Comparison of ENCODE assay signal across 8 mouse cellular contexts in genomic region chr10:128888941-128889827, GRCm38 (mm10). TPM values are rescaled to one million over a fixed set of nuclear protein-coding genes. Genes with fewer than 3 reads are reported as not detected.
DNase-seq lines count a peak whose midpoint lies in the region; ATAC-seq and TF ChIP-seq lines count a peak whose summit lies in the region.

No protein-coding gene starts in this region.

- intact Hi-C loops in heart, postnatal 10 days (cut with DNase I) = no loop called here

- H3K27ac ChIP-seq in MEL (ENCODE audit: control insufficient read depth, low read depth, low read length) = no peak overlapping the region

- TF ChIP-seq EP300 in MEL (IDR thresholded peaks at IDR 0.05; ENCODE audit: low read depth in 1 of 2, low read length in 2 of 2) = no peak

- no peak for DNase-seq in MEL (ENCODE audit: low read depth, low spot score)
- DNase-seq in heart, postnatal 10 days = peak; percentile 20 to 28
- no peak for DNase-seq in left cerebral cortex, adult 8-10 months (ENCODE audit: low spot score in 2 of 2)
- DNase-seq in left cerebral cortex, adult 9 months (ENCODE audit: low spot score in 2 of 2) = no peak
- DNase-seq in layer of hippocampus, adult 18-20 months (ENCODE audit: low spot score in 2 of 2) = no peak
- no peak for DNase-seq in lung, postnatal 14 days

- ATAC-seq in megakaryocyte, adult 5-6 weeks (ENCODE audit: poor library complexity, severe bottlenecking) = peak; percentile 29; the same call in 1 of the 2 replicates

- H3K36me3 ChIP-seq in E14TG2a.4 (ENCODE audit: insufficient read depth, low read length) (peaks cover 19% of the 10 kb centered on the region), MEL (ENCODE audit: control insufficient read depth in 1 of 2, insufficient read depth in 2 of 2, low read length in 2 of 2) (peaks cover 0 to 5% of the 10 kb centered on the region in 2 experiments; a peak in 3 of 4 replicates)

- H3K4me3 ChIP-seq in E14TG2a.4 (replicated peaks; ENCODE audit: low read length) = peak overlapping the region; percentile 66
- H3K4me3 ChIP-seq in MEL (ENCODE audit: control insufficient read depth in 1 of 2, insufficient read depth in 1 of 2, low read depth in 2 of 2, low read length in 2 of 2) = no peak overlapping the region

- TF ChIP-seq RAD21 in MEL (IDR thresholded peaks at IDR 0.05; ENCODE audit: low read depth, low read length) = no peak

- H3K79me2 ChIP-seq in MEL (ENCODE audit: control insufficient read depth, insufficient read depth, low read length, poor library complexity) = peaks cover 3% of the 10 kb centered on the region; the same call in 1 of the 2 replicates

- H3K4me1 ChIP-seq in E14TG2a.4 (replicated peaks; ENCODE audit: low read depth, low read length) (peaks cover 67% of the 10 kb centered on the region), MEL (ENCODE audit: control insufficient read depth in 1 of 2, insufficient read depth in 2 of 2, low read length in 2 of 2) (peaks cover 0 to 11% of the 10 kb centered on the region in 2 experiments; a peak in 3 of 4 replicates)

- TF ChIP-seq CTCF in E14TG2a.4 (conservative IDR thresholded peaks at IDR 0.05; ENCODE audit: low read length) (no peak), MEL (IDR thresholded peaks at IDR 0.05 in 2 of 3, conservative IDR thresholded peaks at IDR 0.05 in 1 of 3; ENCODE audit: control insufficient read depth in 1 of 3, insufficient read depth in 1 of 3, low read depth in 2 of 3, low read length in 3 of 3, poor library complexity in 1 of 3, severe bottlenecking in 1 of 3) (no peak)

- H3K9me3 ChIP-seq in E14TG2a.4 (ENCODE audit: low read length) (no peaks in the 10 kb centered on the region), MEL (replicated peaks; ENCODE audit: insufficient read depth, low read length) (no peaks in the 10 kb centered on the region)

- TF ChIP-seq POLR2A in MEL (IDR thresholded peaks at IDR 0.05; ENCODE audit: control insufficient read depth in 1 of 2, insufficient read depth in 1 of 2, low read depth in 1 of 2, low read length in 2 of 2, poor library complexity in 1 of 2) = no peak

- H3K27me3 ChIP-seq in E14TG2a.4 (ENCODE audit: insufficient read depth, low read length) (peaks cover 40% of the 10 kb centered on the region), MEL (ENCODE audit: control insufficient read depth in 1 of 2, insufficient read depth in 2 of 2, low read length in 2 of 2) (no peaks in the 10 kb centered on the region)

- no peak overlapping the region for H3K9ac ChIP-seq in MEL (ENCODE audit: control insufficient read depth, low read depth, low read length, poor library complexity, severe bottlenecking)

TF ChIP-seq in MEL, 35 proteins besides CTCF, POLR2A, EP300 and RAD21:
- TF ChIP-seq ZKSCAN1 (IDR thresholded peaks at IDR 0.05; ENCODE audit: low read depth, low read length) (no peak), POLR2AphosphoS5 (IDR thresholded peaks at IDR 0.05; ENCODE audit: borderline replicate concordance, low read depth, low read length) (no peak), SIN3A (IDR thresholded peaks at IDR 0.05; ENCODE audit: low read length) (no peak), MAZ (IDR thresholded peaks at IDR 0.05; ENCODE audit: low read depth, low read length) (0 out of 2 replicates have a peak, but pooled peaks have one; percentile 17)

RNA-seq across cellular contexts. Expression of gene Gdf11, which starts 2.3 kb away (rescaled TPM):
- 1.8 and 2.3 TPM in 2 replicates for total RNA-seq in MEL (2012; rRNA removed)
- 1 to 10 TPM in 1 of 2 experiments, not detected in 1; 2.8 TPM for polyA plus RNA-seq in MEL (2012; ENCODE audit: insufficient read depth in 1 of 2, insufficient read length in 2 of 2, low read depth in 1 of 2, low replicate concordance in 2 of 2, missing spikeins in 1 of 2)
- total RNA-seq in heart, postnatal 10 days (2021) = 1 to 10 TPM; 3.1 to 4.0 TPM
- total RNA-seq in megakaryocyte, adult 5-6 weeks (2015) = 0.07 and 0.18 TPM in 2 replicates
- total RNA-seq in megakaryocyte, adult 5-6 weeks (2017) = 0.18 and 0.28 TPM in 2 replicates
- total RNA-seq in left cerebral cortex, adult 8-10 months (2022) = 10 to 100 TPM; 13.3 to 15.2 (median 13.9) TPM
- total RNA-seq in layer of hippocampus, adult 18-20 months (2021) = 10 to 100 TPM; 18.2 to 18.9 TPM

RNA-seq across cellular contexts. Expression of gene Cd63, which starts 11.6 kb away (rescaled TPM):
- total RNA-seq in MEL (2012; rRNA removed) = 0.29 and 0.46 TPM in 2 replicates
- under 1 TPM in 1 of 2 experiments, not detected in 1; 0.64 TPM for polyA plus RNA-seq in MEL (2012; ENCODE audit: insufficient read depth in 1 of 2, insufficient read length in 2 of 2, low read depth in 1 of 2, low replicate concordance in 2 of 2, missing spikeins in 1 of 2)
- total RNA-seq in heart, postnatal 10 days (2021) = 100 to 1,000 TPM; 203 to 239 TPM
- total RNA-seq in megakaryocyte, adult 5-6 weeks (2015) = 60.5 and 76.0 TPM in 2 replicates
- total RNA-seq in megakaryocyte, adult 5-6 weeks (2017) = 46.8 and 47.1 TPM in 2 replicates
- 100 to 1,000 TPM in 2 of 4 experiments, 10 to 100 TPM in 2; 67.2 to 139 (median 94.1) TPM for total RNA-seq in left cerebral cortex, adult 8-10 months (2022)
- total RNA-seq in layer of hippocampus, adult 18-20 months (2021) = 10 to 100 TPM; 74.2 to 79.4 TPM

RNA-seq across cellular contexts. Expression of gene Rdh5, which starts 33.5 kb away (rescaled TPM):
- 1.2 and 2.9 TPM in 2 replicates for total RNA-seq in MEL (2012; rRNA removed)
- polyA plus RNA-seq in MEL (2012; ENCODE audit: insufficient read depth in 1 of 2, insufficient read length in 2 of 2, low read depth in 1 of 2, low replicate concordance in 2 of 2, missing spikeins in 1 of 2) = 1 to 10 TPM in 1 of 2 experiments, not detected in 1; 4.2 TPM
- total RNA-seq in heart, postnatal 10 days (2021) = 1 to 10 TPM; 5.9 to 9.7 TPM
- total RNA-seq in megakaryocyte, adult 5-6 weeks (2015) = 3.4 and 6.0 TPM in 2 replicates
- total RNA-seq in megakaryocyte, adult 5-6 weeks (2017) = 0.94 and 3.6 TPM in 2 replicates
- total RNA-seq in left cerebral cortex, adult 8-10 months (2022) = 10 to 100 TPM in 2 of 4 experiments, 1 to 10 TPM in 2; 5.0 to 12.3 (median 8.9) TPM
- total RNA-seq in layer of hippocampus, adult 18-20 months (2021) = 1 to 10 TPM; 7.1 to 8.1 TPM

RNA-seq across cellular contexts. Expression of gene Bloc1s1, which starts 34.7 kb away (rescaled TPM):
- 57.7 and 70.6 TPM in 2 replicates for total RNA-seq in MEL (2012; rRNA removed)
- 10 to 100 TPM in 1 of 2 experiments, not detected in 1; 45.1 TPM for polyA plus RNA-seq in MEL (2012; ENCODE audit: insufficient read depth in 1 of 2, insufficient read length in 2 of 2, low read depth in 1 of 2, low replicate concordance in 2 of 2, missing spikeins in 1 of 2)
- total RNA-seq in heart, postnatal 10 days (2021) = 100 to 1,000 TPM; 188 to 198 TPM
- total RNA-seq in megakaryocyte, adult 5-6 weeks (2015) = 190 and 212 TPM in 2 replicates
- total RNA-seq in megakaryocyte, adult 5-6 weeks (2017) = 135 and 165 TPM in 2 replicates
- 100 to 1,000 TPM in 1 of 4 experiments, 10 to 100 TPM in 3; 83.3 to 106 (median 89.5) TPM for total RNA-seq in left cerebral cortex, adult 8-10 months (2022)
- total RNA-seq in layer of hippocampus, adult 18-20 months (2021) = 10 to 100 TPM; 94.9 to 98.7 TPM

RNA-seq across cellular contexts. Expression of gene Itga7, which starts 44.4 kb away (rescaled TPM):
- total RNA-seq in MEL (2012; rRNA removed) = 0.04 and 0.16 TPM in 2 replicates
- polyA plus RNA-seq in MEL (2012; ENCODE audit: insufficient read depth in 1 of 2, insufficient read length in 2 of 2, low read depth in 1 of 2, low replicate concordance in 2 of 2, missing spikeins in 1 of 2) = under 1 TPM in 1 of 2 experiments, not detected in 1; 0.14 TPM
- 100 to 1,000 TPM; 125 to 136 TPM for total RNA-seq in heart, postnatal 10 days (2021)
- total RNA-seq in megakaryocyte, adult 5-6 weeks (2015) = not detected in 2 replicates
- total RNA-seq in megakaryocyte, adult 5-6 weeks (2017) = not detected in 2 replicates
- 10 to 100 TPM; 12.6 to 15.5 (median 13.9) TPM for total RNA-seq in left cerebral cortex, adult 8-10 months (2022)
- total RNA-seq in layer of hippocampus, adult 18-20 months (2021) = 10 to 100 TPM; 29.7 to 30.0 TPM

Comparison
In these comparisons a context has a peak if more than half of its experiments do, and no peak if none do; other contexts are left out.
1. DNase-seq: peak in heart, postnatal 10 days (2 of 2); none in MEL (single experiment), left cerebral cortex, adult 8-10 months (0 of 2), left cerebral cortex, adult 9 months (0 of 2), layer of hippocampus, adult 18-20 months (0 of 2) and lung, postnatal 14 days (single experiment).
2. RNA of gene Cd63, which starts 11.6 kb away (total RNA-seq): 203 to 239 TPM in heart, postnatal 10 days, 67.2 to 139 TPM in left cerebral cortex, adult 8-10 months, 74.2 to 79.4 TPM in layer of hippocampus, adult 18-20 months and 46.8 to 76.0 TPM in megakaryocyte, adult 5-6 weeks; 0.29 to 0.46 TPM in MEL; every median in the first group is over 10 times any median in the second.